Comparison of ENCODE assay signal across 11 mouse cellular contexts in genomic region chr5:131850632-131851335, GRCm38 (mm10).
DNase-seq lines count a peak whose midpoint lies in the region; ATAC-seq and TF ChIP-seq lines count a peak whose summit lies in the region.
"Had no signal": no experiment of that assay in that cellular context is flagged by ENCODE, and none has a peak within 500 bp of the region (broad histone marks: within the 10 kb centered on the region; RNA-seq: fewer than 3 reads in every experiment).

No protein-coding gene starts in this region.

- H3K4me3 ChIP-seq in layer of hippocampus, adult 2 months, result no peak overlapping the region
- H3K4me3 ChIP-seq in intestine, embryonic 16.5 days (ENCODE audit: low read length), result no peak overlapping the region
- no peak overlapping the region for H3K4me3 ChIP-seq in limb, embryonic 14.5 days (replicated peaks; ENCODE audit: low read length)

- no peaks in the 10 kb centered on the region for H3K9me3 ChIP-seq in intestine, embryonic 16.5 days (ENCODE audit: control insufficient read depth, low read length)
- H3K9me3 ChIP-seq in limb, embryonic 14.5 days (ENCODE audit: control insufficient read depth, low read length), result no peaks in the 10 kb centered on the region

- H3K36me3 ChIP-seq in intestine, embryonic 16.5 days (ENCODE audit: control insufficient read depth, insufficient read depth, low read length), result no peaks in the 10 kb centered on the region
- H3K36me3 ChIP-seq in limb, embryonic 14.5 days (ENCODE audit: control insufficient read depth, insufficient read depth, low read length), result no peaks in the 10 kb centered on the region

- 63% methylated on average over 8 of the region's 8 CpGs for WGBS in intestine, embryonic 16.5 days
- WGBS in limb, embryonic 14.5 days, result 18% methylated on average over 8 of the region's 8 CpGs

- no peak for DNase-seq in layer of hippocampus, adult 2 months (ENCODE audit: low spot score in 2 of 2)
- no peak for DNase-seq in layer of hippocampus, postnatal 14 days (ENCODE audit: low spot score in 2 of 2)
- peak; percentile 59 for DNase-seq in fibroblast of lung, adult 2 months (ENCODE audit: low read depth)
- peak; percentile 73 for DNase-seq in limb, embryonic 14.5 days (ENCODE audit: low spot score)
- DNase-seq in left cerebral cortex, adult 9 months (ENCODE audit: low spot score in 2 of 2), result no peak
- DNase-seq in retina, embryonic 14.5 days (ENCODE audit: low spot score), result no peak
- DNase-seq: adrenal gland, postnatal 36 days; cerebellum, adult 11 months; heart, adult 18-20 months; layer of hippocampus, adult 9-11 months had no signal

- TF ChIP-seq CTCF in layer of hippocampus, adult 2 months (conservative IDR thresholded peaks at IDR 0.05), result no peak

- H3K4me1 ChIP-seq in intestine, embryonic 16.5 days (ENCODE audit: control insufficient read depth, insufficient read depth, low read length), result peaks cover 13% of the 10 kb centered on the region
- H3K4me1 ChIP-seq in limb, embryonic 14.5 days (ENCODE audit: control insufficient read depth, insufficient read depth, low read length), result peaks cover 30% of the 10 kb centered on the region

- no peaks in the 10 kb centered on the region for H3K27me3 ChIP-seq in intestine, embryonic 16.5 days (replicated peaks; ENCODE audit: control insufficient read depth, insufficient read depth, low read length)
- H3K27me3 ChIP-seq in limb, embryonic 14.5 days (ENCODE audit: control insufficient read depth, insufficient read depth, low read length), result no peaks in the 10 kb centered on the region

- H3K9ac ChIP-seq in intestine, embryonic 16.5 days (ENCODE audit: low read depth, low read length), result peak overlapping the region; percentile 8; the same call in 1 of the 2 replicates
- no peak overlapping the region for H3K9ac ChIP-seq in limb, embryonic 14.5 days (ENCODE audit: low read depth, low read length, severe bottlenecking)

- H3K27ac ChIP-seq in layer of hippocampus, adult 2 months, result peak overlapping the region; percentile 23; the same call in 1 of the 2 replicates
- H3K27ac ChIP-seq in intestine, embryonic 16.5 days (ENCODE audit: low read length), result peak overlapping the region; percentile 25; the same call in 1 of the 2 replicates
- no peak overlapping the region for H3K27ac ChIP-seq in limb, embryonic 14.5 days (replicated peaks; ENCODE audit: low read depth, low read length)

- ATAC-seq in intestine, embryonic 16.5 days, result no peak
- ATAC-seq in limb, embryonic 14.5 days (ENCODE audit: low FRiP score, low read depth), result peak; percentile 21

- no peak for TF ChIP-seq POLR2A in limb, embryonic 14.5 days (IDR thresholded peaks at IDR 0.05; ENCODE audit: borderline replicate concordance, extremely low read depth, insufficient read depth, insufficient read length)

- no peak overlapping the region for H3K4me2 ChIP-seq in intestine, embryonic 16.5 days (ENCODE audit: low read depth, low read length)
- H3K4me2 ChIP-seq in limb, embryonic 14.5 days (replicated peaks; ENCODE audit: low read depth, low read length, severe bottlenecking), result peak overlapping the region; percentile 20; the same call in 1 of the 2 replicates

Comparison
In these comparisons a context has a peak if more than half of its experiments do, and no peak if none do; other contexts are left out.
1. DNase-seq: peak in fibroblast of lung, adult 2 months (single experiment) and limb, embryonic 14.5 days (single experiment); none in layer of hippocampus, adult 2 months (0 of 2), layer of hippocampus, postnatal 14 days (0 of 2), left cerebral cortex, adult 9 months (0 of 2) and retina, embryonic 14.5 days (single experiment).